Mouse (Mus musculus): ENCODE results near the gene Tcirg1.
A peak's percentile ranks its signal among the peaks of the same experiment; 100 is the strongest.

Tcirg1 gene

GRCm38 (mm10) chr19:3898952-3899351 lies 8.0 kb downstream of the Tcirg1 start:
- no peak for DNase-seq (ENCODE audit: inconsistent ontology term)

GRCm38 (mm10) chr19:3897557-3897956 lies 9.4 kb downstream of the Tcirg1 start:
- no peak for DNase-seq (ENCODE audit: inconsistent ontology term)

DNA sequence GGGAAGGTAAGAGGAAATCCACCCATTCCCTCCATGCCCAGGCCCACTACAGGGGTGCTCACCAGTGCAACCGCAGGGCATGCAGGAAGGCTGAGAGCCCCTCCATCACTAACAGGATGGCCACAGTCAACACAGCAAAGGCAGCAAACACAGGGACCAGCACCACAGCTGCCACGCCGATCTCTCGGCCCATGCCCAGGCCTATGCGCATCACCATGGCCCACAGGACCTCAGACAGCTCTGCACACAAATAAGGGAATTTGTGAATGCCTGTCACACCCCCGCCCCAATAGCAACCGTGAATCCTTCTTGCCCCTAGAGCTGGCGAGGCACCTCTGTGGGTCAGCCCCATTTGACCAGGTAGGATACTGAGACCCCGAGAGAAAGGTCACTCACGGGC lies 10.7 kb downstream of the Tcirg1 start:
- no peak for DNase-seq (ENCODE audit: inconsistent ontology term)

- peak; percentile 61 for DNase-seq (ENCODE audit: inconsistent ontology term)
Observed at GRCm38 (mm10) chr19:3895171-3895631, 11.7 kb downstream of the Tcirg1 start.

DNA sequence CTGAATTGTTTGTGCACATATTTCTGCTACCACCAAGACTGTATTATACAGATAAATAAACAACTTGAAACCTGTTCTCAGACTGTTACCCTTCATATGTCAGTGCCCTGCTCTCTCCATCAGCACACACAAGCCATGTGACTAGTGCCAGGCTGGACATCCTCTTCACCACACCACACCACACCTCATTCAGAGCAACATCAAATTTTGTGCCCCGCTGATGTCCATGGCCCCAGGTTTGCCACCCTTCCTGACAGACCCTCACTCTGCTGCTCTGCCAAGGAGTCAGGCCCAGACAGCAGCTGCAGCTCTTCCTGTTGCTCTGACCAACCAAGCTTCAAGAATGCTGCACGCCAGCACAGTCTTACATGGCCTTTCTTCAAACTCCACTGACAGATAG lies 12.6 kb downstream of the Tcirg1 start:
- DNase-seq (ENCODE audit: inconsistent ontology term), result no peak

DNA sequence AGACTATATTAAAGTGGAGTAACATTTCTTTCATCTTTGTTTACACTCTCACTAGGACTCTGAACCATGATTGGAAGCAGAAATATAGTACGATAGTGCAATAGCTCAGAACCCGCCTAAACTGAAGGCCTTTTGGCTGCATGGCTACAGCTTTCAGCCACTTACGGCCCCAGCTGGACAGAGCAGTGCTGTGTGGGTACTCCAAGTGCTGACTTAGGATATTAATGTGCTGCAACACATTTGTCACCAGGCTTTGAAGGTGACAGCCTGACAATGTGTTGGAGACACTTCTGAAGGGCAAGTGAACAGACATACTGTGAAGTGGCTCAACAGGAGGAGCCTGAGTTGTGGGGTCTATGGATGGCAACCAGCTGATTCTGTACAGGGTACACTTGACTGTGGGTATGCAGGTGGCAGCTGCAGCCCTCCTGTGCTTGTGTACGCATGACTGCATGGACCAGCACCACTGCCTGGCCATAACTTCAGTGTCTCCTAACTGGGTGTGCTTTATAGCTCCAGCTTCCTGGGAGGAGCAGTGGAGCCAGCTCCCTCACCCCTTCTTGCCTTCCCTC lies 13.3 kb downstream of the Tcirg1 start:
- no peak for DNase-seq (ENCODE audit: inconsistent ontology term)

DNA sequence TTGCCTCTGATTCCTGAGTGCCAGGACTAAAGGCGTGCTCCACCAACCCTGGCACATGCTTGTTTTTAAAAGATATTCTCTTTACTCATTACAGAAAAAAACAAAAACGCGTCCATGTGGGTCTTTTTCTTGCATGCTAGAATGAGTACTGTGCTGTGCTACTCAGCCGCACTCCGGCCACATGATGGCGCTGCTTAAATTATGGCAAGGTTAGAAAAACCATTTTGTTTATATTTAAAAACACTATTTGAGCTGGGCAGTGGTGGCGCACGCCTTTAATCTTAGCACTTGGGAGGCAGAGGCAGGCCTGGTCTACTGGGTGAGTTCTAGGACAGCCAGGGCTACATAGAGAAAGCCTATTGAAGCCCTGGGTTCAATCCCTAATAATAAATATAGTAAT lies 16.8 kb downstream of the Tcirg1 start:
- DNase-seq (ENCODE audit: inconsistent ontology term), result no peak

DNA sequence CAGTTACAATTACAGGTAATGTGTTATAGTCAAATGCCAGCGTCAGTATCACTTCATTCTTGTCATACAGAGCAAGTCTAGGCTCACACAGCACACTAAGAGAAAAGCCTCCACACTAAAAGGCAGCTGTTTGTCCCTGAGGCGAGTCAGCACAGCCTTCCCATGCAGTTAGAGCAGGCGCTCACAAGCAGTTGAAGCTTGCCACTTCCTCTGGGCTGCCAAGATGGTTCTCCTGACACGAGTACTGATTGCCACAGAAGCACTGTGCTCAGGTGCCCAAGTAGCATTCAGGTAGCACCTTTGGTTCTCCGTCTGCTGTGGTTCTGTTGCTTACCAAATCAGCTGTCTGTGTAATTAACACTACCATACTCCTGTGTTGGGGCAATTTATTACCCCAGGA lies 17.8 kb downstream of the Tcirg1 start:
- DNase-seq (ENCODE audit: inconsistent ontology term), result no peak

GRCm38 (mm10) chr19:3884325-3884990 lies 22.5 kb downstream of the Tcirg1 start:
- no peak for DNase-seq (ENCODE audit: inconsistent ontology term)

DNA sequence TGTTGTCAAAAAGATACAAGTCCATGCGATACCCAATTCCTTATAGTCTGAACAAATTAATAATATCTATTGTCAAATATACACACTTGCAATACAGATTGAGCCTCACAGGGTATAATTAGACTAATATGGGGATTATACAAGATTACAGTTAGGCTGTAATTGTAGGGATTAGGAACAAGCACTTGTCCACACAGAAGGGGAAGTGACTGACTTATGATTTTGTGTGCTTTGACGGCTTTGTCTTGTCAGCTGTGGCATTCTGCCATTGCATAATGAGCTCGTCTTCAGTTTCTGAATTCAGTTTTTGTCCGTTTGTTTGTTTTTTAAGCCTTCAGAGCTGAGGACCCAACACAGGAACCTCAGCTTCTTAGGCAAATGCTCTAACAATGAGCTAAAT lies 24.7 kb downstream of the Tcirg1 start:
- DNase-seq (ENCODE audit: inconsistent ontology term), result no peak

GRCm38 (mm10) chr19:3880054-3880848 lies 26.7 kb downstream of the Tcirg1 start:
- no peak for DNase-seq (ENCODE audit: inconsistent ontology term)

GRCm38 (mm10) chr19:3875045-3875444 lies 31.9 kb downstream of the Tcirg1 start:
- no peak for DNase-seq (ENCODE audit: inconsistent ontology term)

DNA sequence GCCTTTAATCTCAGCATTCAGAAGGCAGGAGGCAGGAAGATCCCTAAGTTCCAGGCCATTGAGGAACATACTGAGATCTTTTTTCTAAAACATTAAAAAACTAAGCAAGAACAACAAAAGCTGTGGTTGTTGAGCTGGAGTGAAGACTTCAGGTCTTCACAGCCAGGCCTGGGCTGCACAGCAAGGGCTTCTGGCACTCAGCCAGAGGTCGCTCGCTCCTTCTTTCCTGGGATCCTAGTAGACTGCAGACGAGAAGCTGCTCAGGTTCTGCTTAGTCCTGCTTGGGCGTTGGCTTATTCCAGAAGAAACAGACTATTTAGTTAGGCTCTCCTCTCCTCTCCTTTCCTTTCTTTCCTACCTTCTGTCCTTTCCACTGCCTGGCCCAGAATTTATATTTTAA lies 34.6 kb downstream of the Tcirg1 start:
- DNase-seq (ENCODE audit: inconsistent ontology term), result no peak

DNA sequence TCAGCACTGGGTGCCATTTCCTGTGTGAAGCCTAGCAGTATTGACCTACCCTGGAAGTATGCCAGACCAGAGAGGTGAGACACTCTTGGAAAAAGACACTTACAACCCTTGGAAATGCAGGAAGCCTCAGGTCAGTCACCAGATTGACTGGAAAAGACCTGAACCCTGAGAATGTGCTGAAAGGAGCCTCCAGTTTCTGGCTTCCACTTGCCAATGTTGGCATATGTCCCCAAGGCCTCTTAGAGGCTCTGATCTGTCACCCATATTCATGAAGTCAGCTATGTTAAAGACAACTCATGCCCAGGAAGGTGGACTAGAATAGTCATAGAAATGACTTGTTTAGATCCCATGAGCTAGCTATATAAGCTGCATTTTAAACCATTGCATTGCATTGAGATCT lies 35.5 kb downstream of the Tcirg1 start:
- DNase-seq (ENCODE audit: inconsistent ontology term), result no peak

- DNase-seq (ENCODE audit: inconsistent ontology term), result no peak
Observed at GRCm38 (mm10) chr19:3868290-3868689, 38.6 kb downstream of the Tcirg1 start.

DNA sequence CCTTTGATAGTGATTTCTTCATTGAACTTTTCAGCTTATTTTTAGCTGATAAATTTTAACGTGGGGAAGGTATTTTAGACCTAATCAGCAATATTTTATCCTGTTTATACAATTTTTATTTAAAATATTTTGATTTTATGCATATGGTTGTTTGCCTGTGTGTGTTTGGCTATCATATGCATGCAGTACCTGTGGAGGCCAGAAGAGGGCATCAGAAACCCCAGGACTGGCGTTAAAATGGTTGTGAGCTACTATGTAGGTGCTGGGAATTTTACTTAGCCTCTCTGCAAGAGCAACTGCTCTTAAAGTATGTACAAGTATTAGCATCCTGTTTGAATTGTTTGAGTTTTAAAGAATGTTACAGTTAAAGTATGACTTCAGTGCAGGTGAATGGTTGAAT lies 42.0 kb downstream of the Tcirg1 start:
- no peak for DNase-seq (ENCODE audit: inconsistent ontology term)

- no peak for DNase-seq (ENCODE audit: inconsistent ontology term)
Observed at GRCm38 (mm10) chr19:3862713-3863112, 44.2 kb downstream of the Tcirg1 start.

DNA sequence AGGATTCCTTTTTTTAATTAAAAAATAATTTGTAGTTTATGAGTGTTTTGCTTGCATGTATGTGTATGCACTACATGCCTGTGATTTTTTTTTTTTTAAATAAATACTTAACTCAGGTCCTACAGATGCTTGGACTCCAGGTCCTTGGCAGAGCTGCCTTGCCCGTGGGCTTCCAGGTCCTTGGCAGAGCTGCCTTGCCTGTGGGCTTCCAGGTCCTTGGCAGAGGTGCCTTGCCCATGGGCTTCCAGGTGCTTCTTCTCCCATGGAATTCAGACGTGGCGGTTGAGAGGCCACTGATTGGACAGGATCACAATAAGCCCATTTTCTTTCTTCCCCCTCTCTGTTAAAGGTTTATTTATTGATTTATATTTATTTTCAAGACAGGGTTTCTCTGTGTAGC lies 49.7 kb downstream of the Tcirg1 start:
- no peak for DNase-seq (ENCODE audit: inconsistent ontology term)

DNA sequence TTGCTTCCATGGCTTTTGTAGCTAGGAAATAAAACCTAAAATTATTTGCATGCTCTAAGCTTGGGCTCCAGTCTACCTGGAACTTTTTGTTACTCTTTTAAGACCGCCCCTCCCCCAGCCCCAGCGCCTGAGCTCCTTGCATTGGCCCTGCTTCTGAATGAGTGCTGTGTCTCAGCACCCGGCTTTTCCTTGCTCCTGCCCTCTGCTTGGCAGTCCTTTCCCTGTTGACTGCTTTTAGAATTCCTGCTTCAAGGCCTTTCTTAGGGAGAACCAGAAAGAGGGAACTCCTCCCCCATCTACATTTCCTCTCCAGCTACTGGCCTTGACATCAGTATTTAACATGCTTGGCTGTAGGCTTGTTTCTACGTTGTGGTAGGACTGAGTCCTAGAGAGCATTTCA lies 51.3 kb downstream of the Tcirg1 start:
- no peak for DNase-seq (ENCODE audit: inconsistent ontology term)

- no peak for DNase-seq (ENCODE audit: inconsistent ontology term)
Observed at GRCm38 (mm10) chr19:3855091-3855490, 51.8 kb downstream of the Tcirg1 start.

DNA sequence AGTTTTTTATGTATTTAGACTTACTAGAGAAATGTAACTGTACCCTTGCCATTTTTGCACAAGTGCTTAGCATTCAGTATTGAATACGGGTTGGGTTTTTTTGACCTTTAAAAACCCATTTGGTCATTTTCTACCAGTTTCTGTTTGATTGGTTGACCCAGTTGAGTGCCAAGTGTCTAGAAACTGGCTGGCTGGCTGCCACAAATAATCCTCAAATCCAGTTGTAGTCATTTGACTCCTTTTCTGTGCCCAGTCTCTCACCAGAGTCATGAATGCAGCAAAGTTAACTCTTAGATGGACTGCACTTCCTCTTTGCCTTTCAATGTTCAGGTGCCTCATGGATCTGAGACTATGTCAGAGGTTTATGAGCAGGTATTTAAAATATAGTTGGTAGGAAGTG lies 53.0 kb downstream of the Tcirg1 start:
- peak; percentile 48 for DNase-seq (ENCODE audit: inconsistent ontology term)

GRCm38 (mm10) chr19:3853121-3853520 lies 53.8 kb downstream of the Tcirg1 start:
- DNase-seq (ENCODE audit: inconsistent ontology term), result no peak
